Comparison of ENCODE assay signal across 8 mouse cellular contexts in genomic region chr5:41707115-41708015, GRCm38 (mm10). TPM values are rescaled to one million over a fixed set of nuclear protein-coding genes. Genes with fewer than 3 reads are reported as not detected.
DNase-seq lines count a peak whose midpoint lies in the region; ATAC-seq and TF ChIP-seq lines count a peak whose summit lies in the region.

No protein-coding gene starts in this region.

- H3K4me1 ChIP-seq in CH12.LX (ENCODE audit: control insufficient read depth in 1 of 2, insufficient read depth in 2 of 2) = peaks cover 0 to 13% of the 10 kb centered on the region in 2 experiments; a peak in 2 of 4 replicates
- H3K4me1 ChIP-seq in bone marrow, adult 2 months (ENCODE audit: control insufficient read depth, insufficient read depth, low read length) = no peaks in the 10 kb centered on the region
- H3K4me1 ChIP-seq in erythroblast, embryonic 14.5 days (ENCODE audit: control insufficient read depth) = peaks cover 19% of the 10 kb centered on the region
- peaks cover 3 to 5% of the 10 kb centered on the region in 2 experiments; a peak in 2 of 4 replicates for H3K4me1 ChIP-seq in heart, embryonic 14.5 days (ENCODE audit: control insufficient read depth in 2 of 2, insufficient read depth in 2 of 2, low read length in 2 of 2)
- H3K4me1 ChIP-seq in liver, embryonic 11.5 days (replicated peaks; ENCODE audit: control insufficient read depth, insufficient read depth, low read length) = peaks cover 4% of the 10 kb centered on the region; the same call in 1 of the 2 replicates

- H3K36me3 ChIP-seq in CH12.LX (replicated peaks in 1 of 2; ENCODE audit: control insufficient read depth in 1 of 2, insufficient read depth in 1 of 2, low read length in 1 of 2) = peaks cover 0 to 2% of the 10 kb centered on the region in 2 experiments
- H3K36me3 ChIP-seq in erythroblast, embryonic 14.5 days (ENCODE audit: control insufficient read depth) = no peaks in the 10 kb centered on the region
- H3K36me3 ChIP-seq in heart, embryonic 14.5 days (ENCODE audit: control insufficient read depth, insufficient read depth, low read length) = no peaks in the 10 kb centered on the region
- H3K36me3 ChIP-seq in liver, embryonic 11.5 days (ENCODE audit: control insufficient read depth, insufficient read depth, low read length) = no peaks in the 10 kb centered on the region

- peak overlapping the region; percentile 1; the same call in 1 of the 2 replicates for H3K4me2 ChIP-seq in CH12.LX (ENCODE audit: insufficient read depth, low read depth, poor library complexity, severe bottlenecking)
- peak overlapping the region; percentile 92 for H3K4me2 ChIP-seq in heart, embryonic 14.5 days (ENCODE audit: low read length)
- H3K4me2 ChIP-seq in liver, embryonic 11.5 days = peak overlapping the region; percentile 69

- in situ Hi-C loops in CH12.LX (cut with MboI; ENCODE audit: low pct_ligation_motif_present, low pct_unique_long_range_greater_than_20kb, low sequenced_read_pairs) = no loop called here

- peak overlapping the region; percentile 72 to 95 (median 83) for H3K4me3 ChIP-seq in CH12.LX (replicated peaks in 1 of 3; ENCODE audit: low read depth in 2 of 3, low read length in 2 of 3, poor library complexity in 1 of 3)
- peak overlapping the region; percentile 96 for H3K4me3 ChIP-seq in bone marrow, adult 2 months (replicated peaks; ENCODE audit: control insufficient read depth, low read depth, low read length)
- peak overlapping the region; percentile 99 for H3K4me3 ChIP-seq in erythroblast, embryonic 14.5 days (replicated peaks)
- H3K4me3 ChIP-seq in heart, embryonic 14.5 days (ENCODE audit: control insufficient read depth in 1 of 2, insufficient read depth in 1 of 2, low read depth in 1 of 2, low read length in 2 of 2) = peak overlapping the region; percentile 72 to 74
- H3K4me3 ChIP-seq in liver, embryonic 11.5 days (ENCODE audit: low read depth, low read length) = peak overlapping the region; percentile 93

- H3K9me3 ChIP-seq in CH12.LX (replicated peaks; ENCODE audit: low read length) = no peaks in the 10 kb centered on the region
- H3K9me3 ChIP-seq in erythroblast, embryonic 14.5 days (ENCODE audit: control insufficient read depth, low read length) = no peaks in the 10 kb centered on the region
- no peaks in the 10 kb centered on the region for H3K9me3 ChIP-seq in heart, embryonic 14.5 days (ENCODE audit: control insufficient read depth, low read length)
- no peaks in the 10 kb centered on the region for H3K9me3 ChIP-seq in liver, embryonic 11.5 days (ENCODE audit: control insufficient read depth, low read length)

- TF ChIP-seq EP300 in CH12.LX (IDR thresholded peaks at IDR 0.05; ENCODE audit: low read length) = peak; percentile 11; the same call in 1 of the 2 replicates

- dilution Hi-C loops in CH12.LX (cut with MboI; ENCODE audit: extremely low pct_ligation_motif_present, extremely low pct_unique_long_range_greater_than_20kb, low sequenced_read_pairs) = no loop called here

- ATAC-seq in heart, embryonic 14.5 days (ENCODE audit: insufficient number of reproducible peaks, insufficient read depth, low FRiP score, low read depth) = peak; percentile 91
- ATAC-seq in liver, embryonic 11.5 days (replicated peaks; ENCODE audit: low FRiP score) = peak; percentile 85
- peak; percentile 28 for ATAC-seq in monocyte, adult 5-6 weeks (replicated peaks; ENCODE audit: insufficient number of reproducible peaks, low FRiP score, low TSS enrichment, poor library complexity, severe bottlenecking)

- H3K9ac ChIP-seq in CH12.LX (ENCODE audit: insufficient read depth, low read depth) = peak overlapping the region; percentile 76
- peak overlapping the region; percentile 80 for H3K9ac ChIP-seq in heart, embryonic 14.5 days (ENCODE audit: low read length)
- peak overlapping the region; percentile 85 for H3K9ac ChIP-seq in liver, embryonic 11.5 days (ENCODE audit: low read depth, low read length)

- WGBS in bone marrow, adult 2 months = 2% methylated on average over 55 of the region's 63 CpGs
- under 1% methylated on average over 63 of the region's 63 CpGs for WGBS in heart, embryonic 14.5 days
- under 1% methylated on average over 63 of the region's 63 CpGs for WGBS in liver, embryonic 11.5 days

- no peak for TF ChIP-seq RAD21 in CH12.LX (IDR thresholded peaks at IDR 0.05; ENCODE audit: low read depth, low read length)

- no peaks in the 10 kb centered on the region for H3K27me3 ChIP-seq in CH12.LX (replicated peaks)
- peaks cover 7% of the 10 kb centered on the region for H3K27me3 ChIP-seq in erythroblast, embryonic 14.5 days (ENCODE audit: control insufficient read depth)
- no peaks in the 10 kb centered on the region for H3K27me3 ChIP-seq in heart, embryonic 14.5 days (ENCODE audit: control insufficient read depth, insufficient read depth, low read length)
- no peaks in the 10 kb centered on the region for H3K27me3 ChIP-seq in liver, embryonic 11.5 days (replicated peaks; ENCODE audit: control insufficient read depth, insufficient read depth, low read length)

- TF ChIP-seq POLR2A in CH12.LX (IDR thresholded peaks at IDR 0.05; ENCODE audit: low read depth, low read length) = no peak; the same call in 1 of the 2 replicates
- TF ChIP-seq POLR2A in bone marrow, adult 2 months (IDR thresholded peaks at IDR 0.05; ENCODE audit: borderline replicate concordance, control insufficient read depth, low read depth, low read length) = no peak

- TF ChIP-seq CTCF in CH12.LX (conservative IDR thresholded peaks at IDR 0.05 in 1 of 2, IDR thresholded peaks at IDR 0.05 in 1 of 2; ENCODE audit: low read depth in 2 of 2, low read length in 2 of 2) = no peak
- TF ChIP-seq CTCF in bone marrow, adult 2 months (IDR thresholded peaks at IDR 0.05; ENCODE audit: control insufficient read depth, insufficient read depth, low read length) = no peak

- peaks cover 7% of the 10 kb centered on the region; the same call in 1 of the 2 replicates for H3K79me2 ChIP-seq in CH12.LX (replicated peaks; ENCODE audit: control insufficient read depth, extremely low read depth, insufficient read depth, poor library complexity, severe bottlenecking)

- H3K27ac ChIP-seq in CH12.LX (ENCODE audit: insufficient read depth, low read depth) = peak overlapping the region; percentile 19
- H3K27ac ChIP-seq in bone marrow, adult 2 months (ENCODE audit: control insufficient read depth, insufficient read depth, low read depth, low read length, poor library complexity) = peak overlapping the region; percentile 84
- H3K27ac ChIP-seq in heart, embryonic 14.5 days (replicated peaks in 1 of 2; ENCODE audit: control insufficient read depth in 1 of 2, insufficient read depth in 1 of 2, low read depth in 2 of 2, low read length in 2 of 2) = peak overlapping the region; percentile 54 to 74
- H3K27ac ChIP-seq in liver, embryonic 11.5 days (ENCODE audit: low read depth, low read length) = peak overlapping the region; percentile 82

- peak; percentile 59 for DNase-seq in CH12.LX (ENCODE audit: extremely low read depth)
- DNase-seq in kidney, postnatal 14 days = peak; percentile 75
- DNase-seq in liver, embryonic 11.5 days (ENCODE audit: low spot score) = peak; percentile 63
- peak; percentile 12 for DNase-seq in telencephalon, adult 2 months (ENCODE audit: low read depth, low spot score)

TF ChIP-seq in CH12.LX, 34 proteins besides CTCF, POLR2A, EP300 and RAD21 (continues in another document):
- TF ChIP-seq GABPA (IDR thresholded peaks at IDR 0.05; ENCODE audit: insufficient replicate concordance, low read depth, low read length) (no peak), IRF4 (IDR thresholded peaks at IDR 0.05; ENCODE audit: low read depth, low read length) (0 out of 2 replicates have a peak, but pooled peaks have one; percentile 5), ELF1 (IDR thresholded peaks at IDR 0.05; ENCODE audit: low read depth, low read length) (peak; percentile 50; the same call in 1 of the 2 replicates), RCOR1 (conservative IDR thresholded peaks at IDR 0.05; ENCODE audit: low read depth, low read length) (no peak), E2F4 (IDR thresholded peaks at IDR 0.05; ENCODE audit: insufficient replicate concordance, low read depth, low read length) (no peak), USF1 (IDR thresholded peaks at IDR 0.05; ENCODE audit: low read depth, low read length) (no peak), SMC3 (IDR thresholded peaks at IDR 0.05; ENCODE audit: low read depth, low read length) (no peak), MEF2A (IDR thresholded peaks at IDR 0.05; ENCODE audit: borderline replicate concordance, low read depth, low read length) (no peak), BHLHE40 (IDR thresholded peaks at IDR 0.05; ENCODE audit: low read depth, low read length) (0 out of 2 replicates have a peak, but pooled peaks have one; percentile 24), NELFE (IDR thresholded peaks at IDR 0.05; ENCODE audit: low read depth, low read length) (no peak), CHD1 (IDR thresholded peaks at IDR 0.05; ENCODE audit: low read depth, low read length) (peak; percentile 64; the same call in 1 of the 2 replicates), ZNF384 (IDR thresholded peaks at IDR 0.05; ENCODE audit: low read depth, low read length) (no peak), ETS1 (conservative IDR thresholded peaks at IDR 0.05; ENCODE audit: low read depth, low read length) (no peak), MAX (IDR thresholded peaks at IDR 0.05; ENCODE audit: low read length) (no peak; the same call in 1 of the 2 replicates), JUND (conservative IDR thresholded peaks at IDR 0.05; ENCODE audit: low read depth, low read length) (no peak)

RNA-seq across cellular contexts. Expression of gene Rab28, which starts 0.6 kb away (rescaled TPM):
- total RNA-seq in CH12.LX (2012; rRNA removed) (35.8 and 42.2 TPM in 2 replicates), CH12.LX (2014; rRNA removed) (90.6 and 94.8 TPM in 2 replicates)
- 40.9 and 41.1 TPM in 2 replicates for polyA plus RNA-seq in CH12.LX (2012; ENCODE audit: insufficient read length, low read depth)
- polyA plus RNA-seq in bone marrow, adult 2 months (2011; ENCODE audit: insufficient read depth, insufficient read length, low replicate concordance, missing spikeins) = 16.0 and 29.6 TPM in 2 replicates
- 1.8 and 2.4 TPM in 2 replicates for polyA plus RNA-seq in erythroblast, embryonic 14.5 days (2012)
- polyA plus RNA-seq in heart, embryonic 14.5 days (2014; fragmentation: Nextera tagmentation; extraction: Ambion mirVana) = 46.3 and 51.0 TPM in 2 replicates
- polyA plus RNA-seq in liver, embryonic 11.5 days (2014; fragmentation: Nextera tagmentation; extraction: Ambion mirVana) = 43.8 and 50.4 TPM in 2 replicates
- total RNA-seq in monocyte, adult 5-6 weeks (2017) = 27.6 to 34.8 TPM (median 34.8 TPM) in 3 replicates

RNA-seq across cellular contexts. Expression of gene Nkx3-2, which starts 56.9 kb away (rescaled TPM):
- total RNA-seq in CH12.LX (2012; rRNA removed) (not detected in 2 replicates), CH12.LX (2014; rRNA removed) (not detected in 2 replicates)
- polyA plus RNA-seq in CH12.LX (2012; ENCODE audit: insufficient read length, low read depth) = not detected in 2 replicates
- polyA plus RNA-seq in bone marrow, adult 2 months (2011; ENCODE audit: insufficient read depth, insufficient read length, low replicate concordance, missing spikeins) = not detected in 2 replicates
- polyA plus RNA-seq in erythroblast, embryonic 14.5 days (2012) = not detected in 2 replicates
- polyA plus RNA-seq in heart, embryonic 14.5 days (2014; fragmentation: Nextera tagmentation; extraction: Ambion mirVana) = not detected in 2 replicates
- polyA plus RNA-seq in liver, embryonic 11.5 days (2014; fragmentation: Nextera tagmentation; extraction: Ambion mirVana) = 0.34 and 0.47 TPM in 2 replicates
- not detected in 3 replicates for total RNA-seq in monocyte, adult 5-6 weeks (2017)

Comparison
In these comparisons a context has a peak if more than half of its experiments do, and no peak if none do; other contexts are left out.
1. Peak in every context shown above with its lines: DNase-seq, ATAC-seq, H3K4me3 ChIP-seq and H3K27ac ChIP-seq.
2. DNase-seq: peak in every context shown above with its lines; median percentile 75 in kidney, postnatal 14 days; 63 in liver, embryonic 11.5 days; 59 in CH12.LX; 12 in telencephalon, adult 2 months.
3. H3K27ac ChIP-seq: peak in every context shown above with its lines; median percentile 84 in bone marrow, adult 2 months; 82 in liver, embryonic 11.5 days; 64 in heart, embryonic 14.5 days; 19 in CH12.LX.
4. H3K4me2 ChIP-seq: peak in every context shown above with its lines; median percentile 92 in heart, embryonic 14.5 days; 69 in liver, embryonic 11.5 days; 1 in CH12.LX.
5. ATAC-seq: peak in every context shown above with its lines; median percentile 91 in heart, embryonic 14.5 days; 85 in liver, embryonic 11.5 days; 28 in monocyte, adult 5-6 weeks.